Mouse (Mus musculus): ENCODE results near the gene Hadhb. TPM values are rescaled to one million over a fixed set of nuclear protein-coding genes. Genes with fewer than 3 reads are reported as not detected.
A peak's percentile ranks its signal among the peaks of the same experiment; 100 is the strongest.

Hadhb gene
- total RNA-seq, 2 experiments from 2014 or later = 80.3 to 81.5 TPM

- DNase-seq (ENCODE audit: low spot score in 2 of 2) = no peak
- intact Hi-C loops (cut with DNase I) = loop anchor here (10.0 kb wide), 2 partner anchors 415 to 575 kb away; no protein-coding TSS in a partner anchor
Observed at GRCm38 (mm10) chr5:30219715-30220114, 64.7 kb downstream of the Hadhb start.

- intact Hi-C loops (cut with DNase I) = no loop called here
- no peak for DNase-seq (ENCODE audit: low spot score in 2 of 2)
Observed at GRCm38 (mm10) chr5:30220666-30221065, 65.6 kb downstream of the Hadhb start.

GRCm38 (mm10) chr5:30222681-30223080, 67.6 kb downstream of the Hadhb start:
- no peak for DNase-seq (ENCODE audit: low spot score in 2 of 2)
- intact Hi-C loops (cut with DNase I) = no loop called here

- intact Hi-C loops (cut with DNase I) = no loop called here
- DNase-seq (ENCODE audit: low spot score in 2 of 2) = no peak
Observed at GRCm38 (mm10) chr5:30230901-30231300, 75.9 kb downstream of the Hadhb start.

- no peak for DNase-seq (ENCODE audit: low spot score in 2 of 2)
- intact Hi-C loops (cut with DNase I) = no loop called here
Observed at GRCm38 (mm10) chr5:30231891-30232270, 76.8 kb downstream of the Hadhb start.

GRCm38 (mm10) chr5:30232271-30232971, 77.4 kb downstream of the Hadhb start, which contains the start of gene Selenoi:
Gene Selenoi, plus strand, starts transcription at chr5:30232581.
- DNase-seq (ENCODE audit: low spot score in 2 of 2) = peak; percentile 99 to 100
- intact Hi-C loops (cut with DNase I) = no loop called here

- peak in 1 of 2 experiments; percentile 36 for DNase-seq (ENCODE audit: low spot score in 2 of 2)
- intact Hi-C loops (cut with DNase I) = no loop called here
Observed at GRCm38 (mm10) chr5:30233042-30233441, 78.0 kb downstream of the Hadhb start.

GRCm38 (mm10) chr5:30233979-30234378, 78.9 kb downstream of the Hadhb start:
- DNase-seq (ENCODE audit: low spot score in 2 of 2) = no peak
- intact Hi-C loops (cut with DNase I) = no loop called here

Small RNA genes lying within 50 kb of the gene (microRNA-seq; reads per million reads assigned to microRNA genes)
- gene Mir1960 = not detected

Other genes starting within 250 kb of the Hadhb start
- not detected for gene Il6, start 142.1 kb upstream of the Hadhb start, total RNA-seq (2021)
- 1 to 10 TPM; 4.3 to 5.2 TPM for gene Tyms, start 81.6 kb upstream of the Hadhb start, total RNA-seq (2021)
- gene Garem2, start 50.1 kb upstream of the Hadhb start, total RNA-seq (2021) = 10 to 100 TPM; 12.0 to 13.0 TPM
- gene 3110082J24Rik, start 49.2 kb upstream of the Hadhb start, total RNA-seq (2021) = 1 to 10 TPM; 3.1 to 3.3 TPM
- gene Hadha, start 86 bp upstream of the Hadhb start, total RNA-seq (2021) = 10 to 100 TPM; 63.4 to 66.5 TPM
- not detected for gene Adgrf3, start 50.5 kb downstream of the Hadhb start, total RNA-seq (2021)
- gene Selenoi, start 77.3 kb downstream of the Hadhb start, total RNA-seq (2021) = 10 to 100 TPM; 48.9 to 50.4 TPM
- gene Drc1, start 126.1 kb downstream of the Hadhb start, total RNA-seq (2021) = 10 to 100 TPM; 14.3 to 19.7 TPM

All from left cerebral cortex, postnatal 36 days (tissue).